Mouse (Mus musculus) spleen, adult 2 months (tissue): ENCODE results near the gene Xlr5a.

Experiments used
- CTCF ChIP-seq: fragments of 200-500 bp; IDR thresholded peaks from 2 replicates; pipeline ENCODE4 v1.5.1; 2011; ENCODE audit warnings: mild to moderate bottlenecking, inconsistent platforms; ENCODE audit not compliant: insufficient read depth, insufficient read length, insufficient replicate concordance; ENCODE audit errors: extremely low read depth
- POLR2A ChIP-seq: fragments of 200-500 bp; IDR thresholded peaks from 2 replicates; pipeline ENCODE4 v1.6.1; 2011; ENCODE audit warnings: low read depth, low read length, inconsistent platforms

DNA sequence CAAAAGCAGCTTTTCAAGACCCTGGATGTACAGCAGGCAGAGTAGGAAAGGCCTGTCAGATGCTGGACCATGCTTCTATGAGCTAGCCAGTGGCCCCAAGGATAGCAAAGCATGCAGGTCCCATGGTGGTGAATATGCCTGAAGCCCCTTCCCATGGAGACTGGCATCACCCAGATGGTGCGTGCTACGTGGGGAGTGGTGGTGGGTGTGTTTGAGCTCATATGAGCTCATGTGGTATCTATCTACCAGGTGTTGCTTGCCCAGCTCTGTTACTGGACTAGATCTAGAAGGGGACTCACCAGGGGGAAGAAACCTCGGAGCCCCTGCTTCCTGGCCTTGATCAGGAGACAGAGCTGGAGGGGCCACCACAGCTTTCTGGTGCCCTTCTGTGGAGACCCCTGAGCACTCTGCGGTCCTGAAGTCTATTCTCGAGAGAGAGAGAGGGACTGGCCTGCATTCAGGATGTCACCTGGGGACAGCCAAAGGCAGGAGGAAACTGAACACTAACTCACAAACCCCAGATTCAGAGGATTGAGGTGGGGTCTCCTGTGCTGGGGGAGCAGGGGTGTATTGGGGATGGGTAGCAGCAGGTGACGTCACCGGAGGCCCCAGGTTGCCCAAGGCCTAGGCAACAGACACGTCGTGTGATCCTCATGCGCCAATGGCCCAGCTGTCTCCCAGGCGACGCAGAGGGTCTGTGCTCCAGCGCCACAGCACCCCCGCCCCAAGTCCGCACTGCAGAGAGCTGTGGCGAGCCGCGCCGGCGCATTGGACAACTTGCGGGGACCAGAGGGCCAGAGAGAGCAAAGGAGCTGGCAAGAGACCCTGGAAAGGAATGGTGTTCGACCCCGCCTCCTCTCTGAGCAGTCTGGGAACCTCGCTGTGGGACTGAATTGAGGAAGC is 229.0 kb downstream of the Xlr5a start:
- TF ChIP-seq POLR2A (no peak), CTCF (no peak)
